Mouse (Mus musculus) CH12.LX (cell line): ENCODE results near the gene Sppl2b. TPM values are rescaled to one million over a fixed set of nuclear protein-coding genes. Genes with fewer than 3 reads are reported as not detected.

ENCODE experiments used
- DNase-seq: peaks from one replicate; pipeline ENCODE4 v3.0.0-alpha.2; 2013; ENCODE audit errors: extremely low read depth
- H3K27ac ChIP-seq: 2 replicates; pipeline ENCODE4 v1.5.1; 2012; ENCODE audit warnings: low read depth, mild to moderate bottlenecking, control low read depth, moderate library complexity; ENCODE audit not compliant: insufficient read depth
- H3K27me3 ChIP-seq: replicated peaks from 2 replicates; pipeline ENCODE3; 2012; ENCODE audit warnings: inconsistent platforms
- H3K36me3 ChIP-seq, 2 experiments: replicated peaks in 1 of 2; 2 replicates each; pipeline versions ENCODE3 to v1.6.1; 2012; ENCODE audit warnings: inconsistent platforms in 1 of 2, low read length in 1 of 2, mild to moderate bottlenecking in 1 of 2, mixed read lengths in 1 of 2, moderate library complexity in 1 of 2; ENCODE audit not compliant: control insufficient read depth in 1 of 2, insufficient read depth in 1 of 2
- H3K4me1 ChIP-seq, 2 experiments: 2 replicates each; pipeline ENCODE4 v1.6.1; 2012; ENCODE audit warnings: inconsistent platforms in 1 of 2, moderate library complexity in 1 of 2; ENCODE audit not compliant: insufficient read depth in 2 of 2, control insufficient read depth in 1 of 2
- H3K4me2 ChIP-seq: 2 replicates; pipeline ENCODE4 v1.6.1; 2012; ENCODE audit warnings: low read depth, mild to moderate bottlenecking, control low read depth; ENCODE audit not compliant: poor library complexity, insufficient read depth, severe bottlenecking
- H3K4me3 ChIP-seq, 3 experiments: fragments of 150-350 bp in 1 of 3; sonication (generic) in 1 of 3; replicated peaks in 1 of 3; 2 replicates each; pipeline versions ENCODE3 to v1.5.1; 2011 to 2012; ENCODE audit warnings: low read depth in 2 of 3, low read length in 2 of 3, mild to moderate bottlenecking in 2 of 3, moderate library complexity in 2 of 3, control low read depth in 1 of 3, improper control_type of control experiment in 1 of 3, inconsistent platforms in 1 of 3, mixed read lengths in 1 of 3; ENCODE audit not compliant: poor library complexity in 1 of 3
- H3K79me2 ChIP-seq: replicated peaks from 2 replicates; pipeline ENCODE4 v1.6.1; 2012; ENCODE audit warnings: mild to moderate bottlenecking, moderate library complexity; ENCODE audit not compliant: control insufficient read depth, poor library complexity, insufficient read depth, severe bottlenecking; ENCODE audit errors: extremely low read depth
- H3K9ac ChIP-seq: 2 replicates; pipeline ENCODE4 v1.6.1; 2012; ENCODE audit warnings: low read depth, mild to moderate bottlenecking, control low read depth, moderate library complexity; ENCODE audit not compliant: insufficient read depth
- H3K9me3 ChIP-seq: replicated peaks from 2 replicates; pipeline ENCODE3; 2012; ENCODE audit warnings: low read length, inconsistent platforms, mixed read lengths
- BHLHE40 ChIP-seq: IDR thresholded peaks from 2 replicates; pipeline ENCODE4 v1.6.1; 2011; ENCODE audit warnings: mild to moderate bottlenecking, low read depth, low read length, improper control_type of control experiment
- EP300 ChIP-seq: IDR thresholded peaks from 2 replicates; pipeline ENCODE4 v1.6.1; 2011; ENCODE audit warnings: low read length, improper control_type of control experiment
- HCFC1 ChIP-seq: IDR thresholded peaks from 2 replicates; pipeline ENCODE4 v1.6.1; 2012; ENCODE audit warnings: low read depth, mild to moderate bottlenecking, inconsistent platforms, low read length, improper control_type of control experiment
- JUN ChIP-seq: IDR thresholded peaks from 2 replicates; pipeline ENCODE4 v1.6.1; 2011; ENCODE audit warnings: low read depth, mild to moderate bottlenecking, low read length, improper control_type of control experiment, moderate library complexity; ENCODE audit not compliant: insufficient read depth
- JUND ChIP-seq: conservative IDR thresholded peaks from 2 replicates; pipeline ENCODE4 v1.6.1; 2011; ENCODE audit warnings: low read depth, low read length, improper control_type of control experiment
- KAT2A ChIP-seq: IDR thresholded peaks from 2 replicates; pipeline ENCODE4 v1.6.1; 2012; ENCODE audit warnings: low read length, improper control_type of control experiment, inconsistent platforms; ENCODE audit not compliant: insufficient replicate concordance
- MXI1 ChIP-seq: IDR thresholded peaks from 2 replicates; pipeline ENCODE4 v1.6.1; 2011; ENCODE audit warnings: mild to moderate bottlenecking, low read depth, low read length, improper control_type of control experiment
- TCF12 ChIP-seq: IDR thresholded peaks from 2 replicates; pipeline ENCODE4 v1.6.1; 2014; ENCODE audit warnings: low read depth, mild to moderate bottlenecking, inconsistent platforms, low read length, improper control_type of control experiment
- USF1 ChIP-seq: IDR thresholded peaks from 2 replicates; pipeline ENCODE4 v1.6.1; 2014; ENCODE audit warnings: low read depth, mild to moderate bottlenecking, inconsistent platforms, low read length, improper control_type of control experiment
- USF2 ChIP-seq: conservative IDR thresholded peaks from 2 replicates; pipeline ENCODE4 v1.6.1; 2011; ENCODE audit warnings: low read depth, low read length, improper control_type of control experiment
- dilution Hi-C: fragments of 300-500 bp; cut with MboI; formaldehyde crosslinking; loops from 2 replicates; pipeline ENCODE4 v1.14.3; 2020; ENCODE audit warnings: low sequenced_read_pairs; ENCODE audit not compliant: extremely low pct_unique_long_range_greater_than_20kb, extremely low pct_ligation_motif_present
- in situ Hi-C: fragments of 300-500 bp; cut with MboI; formaldehyde crosslinking; loops from 3 replicates; pipeline ENCODE4 v1.14.3; 2019; ENCODE audit warnings: low sequenced_read_pairs, low pct_ligation_motif_present, low pct_unique_long_range_greater_than_20kb, mixed read lengths
- polyA plus RNA-seq: library from polyadenylated mRNA; unstranded; fragments of >175 nt; gene quantifications from 2 replicates; pipeline ENCODE4 v1.2.1, GENCODE M21; 2012; ENCODE audit warnings: low read depth; ENCODE audit not compliant: insufficient read length
- total RNA-seq, 2 experiments: library from RNA; depleted of rRNA; stranded (reverse); fragments of 300-350 nt in 1 of 2; fragments of >200 nt in 1 of 2; gene quantifications; 2 replicates each; pipeline ENCODE4 v1.2.3; 2012 to 2014

The Sppl2b gene
- total and polyA plus RNA-seq, 3 experiments, result 13.8 to 24.1 (median 19.0) TPM

DNA sequence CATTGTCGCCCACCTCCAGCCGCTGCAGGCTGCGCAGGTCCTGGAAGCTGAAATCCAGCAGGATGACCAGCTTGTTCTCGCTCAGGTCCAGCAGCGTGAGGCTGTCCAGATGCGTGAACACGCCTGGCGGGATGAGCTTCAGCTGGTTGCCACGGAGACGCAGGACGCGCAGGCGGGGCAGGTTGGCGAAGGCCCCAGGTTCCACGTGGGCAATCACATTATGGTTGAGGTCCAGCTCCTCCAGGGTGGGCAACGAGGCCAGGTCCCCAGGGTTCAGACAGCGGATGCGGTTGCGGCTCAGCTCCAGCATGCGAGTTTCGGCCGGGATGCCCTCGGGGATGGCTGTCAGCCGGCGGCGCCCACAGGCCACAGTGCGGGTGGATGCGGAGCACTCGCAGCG lies 19.5 kb upstream of the Sppl2b start:
- no peaks in the 10 kb centered on the region for H3K9me3 ChIP-seq
- no peak for DNase-seq
- no peak overlapping the region for H3K27ac ChIP-seq
- in situ Hi-C loops (no loop called here), dilution Hi-C loops (no loop called here)
- peaks cover 7% of the 10 kb centered on the region for H3K27me3 ChIP-seq
- no peak for TF ChIP-seq JUND
- no peak for TF ChIP-seq MXI1
- no peak for TF ChIP-seq TCF12
- TF ChIP-seq USF2, result no peak
- no peak for TF ChIP-seq USF1
- no peak for TF ChIP-seq JUN
- TF ChIP-seq EP300, result no peak
- H3K4me2 ChIP-seq, result no peak overlapping the region
- no peaks in the 10 kb centered on the region for H3K79me2 ChIP-seq
- H3K4me1 ChIP-seq, result peaks cover 5 to 17% of the 10 kb centered on the region in 2 experiments; a peak in 3 of 4 replicates
- H3K36me3 ChIP-seq, result peaks cover 0 to 7% of the 10 kb centered on the region in 2 experiments
- H3K9ac ChIP-seq, result no peak overlapping the region
- H3K4me3 ChIP-seq, result no peak overlapping the region

GRCm38 (mm10) chr10:80836949-80837379 lies 18.1 kb upstream of the Sppl2b start:
- Histone ChIP-seq H3K27me3 (peaks cover 14% of the 10 kb centered on the region), H3K36me3 (peaks cover 0 to 2% of the 10 kb centered on the region in 2 experiments), H3K9ac (no peak overlapping the region), H3K4me2 (no peak overlapping the region), H3K79me2 (no peaks in the 10 kb centered on the region), H3K4me1 (peaks cover 0 to 12% of the 10 kb centered on the region in 2 experiments; a peak in 2 of 4 replicates), H3K4me3 (no peak overlapping the region), H3K27ac (no peak overlapping the region), H3K9me3 (no peaks in the 10 kb centered on the region)
- no peak for DNase-seq
- in situ Hi-C loops (no loop called here), dilution Hi-C loops (no loop called here)
- TF ChIP-seq HCFC1 (no peak), KAT2A (no peak), BHLHE40 (no peak)

GRCm38 (mm10) chr10:80837827-80838226 lies 17.2 kb upstream of the Sppl2b start:
- Histone ChIP-seq H3K4me2 (no peak overlapping the region), H3K9ac (no peak overlapping the region), H3K79me2 (no peaks in the 10 kb centered on the region), H3K27ac (no peak overlapping the region), H3K36me3 (peaks cover 0 to 2% of the 10 kb centered on the region in 2 experiments), H3K9me3 (no peaks in the 10 kb centered on the region), H3K4me1 (peaks cover 0 to 12% of the 10 kb centered on the region in 2 experiments; a peak in 2 of 4 replicates), H3K4me3 (no peak overlapping the region), H3K27me3 (peaks cover 23% of the 10 kb centered on the region)
- no peak for TF ChIP-seq JUN
- in situ Hi-C loops (no loop called here), dilution Hi-C loops (no loop called here)
- no peak for DNase-seq
